Mouse (Mus musculus) cortical plate, adult 2 months (tissue): ENCODE data around the gene Cobl.

Source experiments
- CTCF ChIP-seq: fragments of 200-500 bp; IDR thresholded peaks from 2 replicates; pipeline ENCODE4 v1.5.1; 2011; ENCODE audit warnings: mild to moderate bottlenecking, control low read depth, low read length; ENCODE audit not compliant: insufficient read depth; ENCODE audit errors: extremely low read depth
- POLR2A ChIP-seq: fragments of 200-500 bp; IDR thresholded peaks from 2 replicates; pipeline ENCODE4 v1.6.1; 2011; ENCODE audit warnings: mild to moderate bottlenecking, low read length, control low read depth; ENCODE audit not compliant: insufficient read depth; ENCODE audit errors: extremely low read depth

DNA sequence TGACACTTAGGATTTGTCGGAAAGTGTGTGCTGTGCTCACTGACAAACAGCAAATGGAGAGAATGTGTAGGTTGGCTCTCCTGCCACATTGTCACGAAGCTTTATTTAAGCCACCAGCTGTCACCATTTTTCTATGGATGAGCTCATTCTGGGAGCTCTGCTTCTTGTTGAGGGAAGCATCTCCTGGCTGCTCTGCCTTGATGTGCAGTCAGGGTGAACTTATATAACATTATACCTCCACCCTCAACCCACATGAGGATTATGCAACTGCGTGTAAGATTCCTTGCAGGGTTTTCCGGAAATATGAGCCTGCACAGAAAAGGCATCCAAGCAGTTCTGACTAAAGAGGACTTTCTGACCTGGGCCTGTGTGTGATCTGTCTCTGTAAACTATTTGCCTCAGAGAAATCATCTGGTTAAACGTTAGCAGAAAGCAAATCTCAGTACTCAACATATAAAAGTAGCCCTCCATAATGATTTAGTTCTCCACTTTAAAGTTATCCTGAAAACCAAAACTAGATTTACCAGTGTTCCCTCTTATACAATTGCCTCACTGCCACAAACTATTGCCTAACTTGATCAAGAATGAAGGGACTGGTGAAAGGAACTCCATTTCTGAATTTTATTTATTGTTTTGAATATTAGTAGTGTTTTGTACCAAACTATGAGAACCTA, 9.0 kb upstream of the Cobl start:
- TF ChIP-seq CTCF = no peak
- TF ChIP-seq POLR2A = no peak; the same call in 1 of the 2 replicates
